Mouse (Mus musculus) CH12.LX (cell line): ENCODE results near the gene Entpd1.

Experiments used
- CTCF ChIP-seq, 2 experiments: IDR thresholded peaks in 1 of 2; conservative IDR thresholded peaks in 1 of 2; 2 replicates each; pipeline ENCODE4 v1.5.1; 2011 to 2012; ENCODE audit warnings: low read depth in 2 of 2, low read length in 2 of 2, improper control_type of control experiment in 1 of 2, inconsistent platforms in 1 of 2, mild to moderate bottlenecking in 1 of 2, moderate library complexity in 1 of 2
- EP300 ChIP-seq: IDR thresholded peaks from 2 replicates; pipeline ENCODE4 v1.6.1; 2011; ENCODE audit warnings: low read length, improper control_type of control experiment
- ETS1 ChIP-seq: conservative IDR thresholded peaks from 2 replicates; pipeline ENCODE4 v1.6.1; 2012; ENCODE audit warnings: low read depth, mild to moderate bottlenecking, inconsistent platforms, low read length, improper control_type of control experiment, moderate library complexity
- NRF1 ChIP-seq: IDR thresholded peaks from 2 replicates; pipeline ENCODE4 v1.6.1; 2014; ENCODE audit warnings: low read depth, mild to moderate bottlenecking, inconsistent platforms, low read length, improper control_type of control experiment, moderate library complexity
- SMC3 ChIP-seq: IDR thresholded peaks from 2 replicates; pipeline ENCODE4 v1.6.1; 2011; ENCODE audit warnings: low read depth, low read length, improper control_type of control experiment
- TBP ChIP-seq: conservative IDR thresholded peaks from 2 replicates; pipeline ENCODE4 v1.6.1; 2011; ENCODE audit warnings: low read depth, low read length, improper control_type of control experiment
- USF1 ChIP-seq: IDR thresholded peaks from 2 replicates; pipeline ENCODE4 v1.6.1; 2014; ENCODE audit warnings: low read depth, mild to moderate bottlenecking, inconsistent platforms, low read length, improper control_type of control experiment
- ZC3H11A ChIP-seq: IDR thresholded peaks from 2 replicates; pipeline ENCODE4 v1.6.1; 2012; ENCODE audit warnings: low read depth, mild to moderate bottlenecking, inconsistent platforms, low read length, improper control_type of control experiment
- ZKSCAN1 ChIP-seq: IDR thresholded peaks from 2 replicates; pipeline ENCODE4 v1.6.1; 2012; ENCODE audit warnings: low read depth, inconsistent platforms, low read length, improper control_type of control experiment, borderline replicate concordance

- no peak for TF ChIP-seq EP300
- TF ChIP-seq NRF1 = no peak
- TF ChIP-seq CTCF (conservative IDR thresholded peaks at IDR 0.05 in 1 of 2, IDR thresholded peaks at IDR 0.05 in 1 of 2; ENCODE audit: low read depth in 2 of 2, low read length in 2 of 2) = no peak
- no peak for TF ChIP-seq USF1
- no peak for TF ChIP-seq ZC3H11A
- no peak for TF ChIP-seq TBP
- TF ChIP-seq SMC3 = no peak
- TF ChIP-seq ZKSCAN1 = no peak
- no peak for TF ChIP-seq ETS1
These were observed 114.0 kb downstream of the Entpd1 start for GRCm38 (mm10) chr19:40726148-40726547.
